Mouse (Mus musculus) embryo, embryonic 11 days (tissue): ENCODE results near the gene Igsf8.
"Not testable (repeated sequence)": the region's sequence is repeated elsewhere in the genome, so short reads cannot be mapped to it uniquely, and the experiment has no call there.

Experiments
- DNase-seq: peaks from one replicate; pipeline ENCODE4 v3.0.0-alpha.2; 2015

The Igsf8 gene

DNA sequence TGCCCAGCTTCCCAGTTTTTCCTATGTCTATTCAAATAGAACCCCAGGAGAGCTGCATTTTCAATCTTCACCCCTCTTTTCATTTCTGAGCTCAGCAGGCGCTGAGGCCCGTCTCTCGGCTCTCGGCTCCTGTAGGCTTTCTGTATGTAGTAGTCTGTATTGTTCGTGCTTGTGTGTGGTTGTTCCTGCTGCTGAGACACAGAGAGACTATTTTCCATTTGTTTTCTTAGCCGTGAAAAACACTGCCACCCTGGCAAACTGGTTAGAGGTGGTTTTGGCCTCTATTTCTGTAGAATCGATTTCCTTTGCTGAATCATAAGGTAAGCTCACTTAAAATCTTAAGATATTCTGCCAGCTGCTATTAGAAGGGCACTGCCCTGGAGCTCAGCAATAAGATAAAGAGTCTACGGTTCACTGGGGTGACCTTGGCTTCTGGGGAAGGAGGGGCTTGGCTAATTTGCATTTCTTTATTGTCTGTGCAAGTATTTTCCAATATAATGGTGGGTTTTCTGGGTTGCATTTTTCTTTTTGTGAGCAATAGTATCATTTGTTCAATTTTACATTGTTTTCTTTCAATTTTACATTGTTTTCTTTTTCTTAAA lies at the start of gene Igsf8:
TSS of gene Igsf8 (plus strand) at position 165 of the 602 bp plus-strand sequence.
- peak; percentile 38 for DNase-seq

- no peak for DNase-seq
Observed at GRCm38 (mm10) chr1:172212776-172213175, 48.7 kb upstream of the Igsf8 start.

GRCm38 (mm10) chr1:172213771-172214170 lies 47.7 kb upstream of the Igsf8 start:
- no peak for DNase-seq

GRCm38 (mm10) chr1:172214748-172215147 lies 46.7 kb upstream of the Igsf8 start:
- DNase-seq = no peak

GRCm38 (mm10) chr1:172217148-172217547 lies 44.3 kb upstream of the Igsf8 start:
- DNase-seq = peak; percentile 92

GRCm38 (mm10) chr1:172218164-172218910 lies 43.1 kb upstream of the Igsf8 start:
- DNase-seq = no peak

DNA sequence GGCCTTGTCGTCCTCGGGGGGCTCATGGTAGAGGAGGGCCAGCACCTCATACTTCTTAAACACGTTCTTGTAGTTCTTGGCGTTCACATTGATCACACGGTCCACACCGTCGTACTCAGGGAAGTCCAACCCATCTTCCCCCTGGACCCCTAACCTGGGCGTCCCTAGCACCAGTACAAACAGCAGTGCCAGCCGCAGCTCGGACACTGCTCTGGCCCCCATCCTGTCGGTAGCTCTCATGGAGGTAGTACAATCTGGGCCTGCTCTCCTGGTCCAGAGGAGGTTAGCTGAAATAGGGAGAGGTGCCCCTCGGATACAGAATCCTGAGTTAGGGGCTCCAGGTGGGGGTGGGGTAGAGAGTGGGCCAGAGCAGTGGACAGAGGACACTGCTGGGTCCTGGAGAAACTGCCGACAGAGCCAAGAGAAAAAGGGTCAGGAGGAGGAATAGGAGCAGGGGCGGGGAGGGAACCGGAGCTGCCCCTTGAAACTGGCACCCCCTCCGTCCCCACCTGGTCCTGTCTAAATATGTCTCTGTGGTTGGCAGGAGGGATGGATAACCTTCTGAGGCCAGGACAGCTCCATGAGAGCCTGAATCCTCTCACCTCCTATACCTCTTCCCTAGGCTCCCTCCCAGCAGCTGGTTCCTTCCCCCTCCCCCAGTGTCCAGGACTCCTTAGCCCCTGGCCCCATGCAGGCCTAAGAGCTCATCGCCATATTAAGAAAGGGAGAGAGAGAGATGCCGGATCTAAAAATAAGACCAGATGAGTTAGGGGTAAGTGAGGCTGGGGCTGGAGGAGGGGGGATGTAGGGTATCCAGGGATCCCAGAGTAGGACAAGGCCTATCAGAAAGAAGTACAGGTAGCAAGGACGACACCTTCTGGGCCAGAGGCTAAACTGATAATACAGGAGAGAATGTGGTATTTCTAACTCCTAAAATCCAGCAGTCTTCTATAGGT lies 41.7 kb upstream of the Igsf8 start, which contains the start of gene Casq1:
TSS of gene Casq1 (minus strand) at position 418 of the 956 bp plus-strand sequence.
- no peak for DNase-seq

GRCm38 (mm10) chr1:172220414-172220813 lies 41.0 kb upstream of the Igsf8 start:
- DNase-seq = no peak

DNA sequence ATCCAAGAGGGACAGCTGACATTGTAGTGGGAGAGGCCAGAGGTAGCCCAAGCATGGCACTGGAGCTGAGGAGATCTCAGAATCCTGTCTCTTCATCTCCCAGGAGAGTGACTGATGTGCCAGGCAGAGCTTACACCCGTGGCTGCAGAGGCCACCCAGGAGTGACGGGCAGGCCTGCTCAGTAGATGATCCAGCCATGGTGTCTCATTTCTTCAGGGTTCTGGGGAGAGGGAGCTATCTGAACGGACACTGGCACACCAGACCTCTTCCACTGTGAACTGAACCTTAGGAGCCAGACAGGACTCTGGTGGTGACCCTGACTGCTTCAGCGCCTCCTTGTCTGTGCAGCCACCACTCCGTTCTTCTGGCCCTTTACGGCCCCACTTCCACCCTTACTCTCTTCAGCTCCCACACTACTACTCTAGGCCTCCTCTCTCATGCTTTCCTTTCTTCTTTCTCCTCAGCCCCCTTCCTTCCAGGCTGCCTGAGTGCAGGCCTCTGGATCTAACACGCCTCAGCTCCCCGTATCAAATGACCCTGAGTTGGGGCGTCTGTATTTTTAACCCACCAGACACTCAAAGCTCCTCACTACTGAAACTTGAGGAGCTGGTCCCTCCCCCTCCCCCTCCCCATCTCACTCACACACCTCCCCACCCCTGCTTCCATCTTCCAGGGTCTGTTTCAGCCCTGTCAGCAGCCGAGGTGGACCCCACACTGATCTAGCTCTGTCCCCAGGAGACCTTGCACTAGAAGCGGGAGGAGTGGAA lies 40.0 kb upstream of the Igsf8 start:
- peak; percentile 62 for DNase-seq

- DNase-seq = no peak
Observed at GRCm38 (mm10) chr1:172228209-172228608, 33.2 kb upstream of the Igsf8 start.

- DNase-seq = no peak
Observed at GRCm38 (mm10) chr1:172229215-172229614, 32.2 kb upstream of the Igsf8 start.

DNA sequence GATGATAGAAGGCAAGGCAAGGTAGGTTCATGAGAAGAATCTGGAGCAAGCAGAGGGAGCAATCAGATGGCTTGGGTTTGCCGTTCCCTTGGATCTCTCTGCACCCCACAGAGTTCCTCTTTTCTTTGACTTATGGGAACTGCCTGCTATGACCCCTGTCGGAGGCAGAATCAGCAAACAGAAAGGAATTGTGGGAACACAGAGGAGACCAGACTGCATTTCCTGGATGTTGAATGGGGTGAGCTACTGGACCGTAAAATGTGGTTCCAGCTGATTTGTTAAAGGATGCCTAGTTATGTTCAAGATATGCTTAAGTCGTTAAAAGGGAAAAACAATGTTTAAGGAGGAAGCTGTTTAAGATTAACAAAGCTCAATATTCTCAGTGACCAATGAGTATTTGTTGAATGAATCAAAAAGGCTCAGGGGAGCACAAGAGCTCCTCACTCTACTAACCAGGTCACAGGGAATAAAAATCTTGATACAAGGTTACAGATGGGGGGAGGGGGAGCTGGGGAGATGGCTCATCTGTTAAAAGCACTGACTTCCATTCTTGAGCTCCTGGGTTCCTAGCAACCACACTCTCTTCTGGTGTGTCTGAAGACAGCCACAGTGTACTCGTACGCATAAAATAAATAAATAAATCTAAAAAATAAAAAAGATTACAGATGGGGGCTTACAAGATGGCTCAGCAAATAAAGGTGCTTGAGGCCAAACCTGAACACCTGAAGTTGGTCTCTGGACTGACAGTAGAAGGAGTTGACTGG lies 20.3 kb upstream of the Igsf8 start:
- DNase-seq = peak; percentile 43

GRCm38 (mm10) chr1:172242401-172242800 lies 19.0 kb upstream of the Igsf8 start:
- peak; percentile 42 for DNase-seq

GRCm38 (mm10) chr1:172243547-172244205 lies 17.8 kb upstream of the Igsf8 start:
- peak; percentile 39 for DNase-seq

GRCm38 (mm10) chr1:172244645-172245044 lies 16.8 kb upstream of the Igsf8 start:
- not testable (repeated sequence) for DNase-seq

GRCm38 (mm10) chr1:172247216-172247615 lies 14.2 kb upstream of the Igsf8 start:
- DNase-seq = no peak

DNA sequence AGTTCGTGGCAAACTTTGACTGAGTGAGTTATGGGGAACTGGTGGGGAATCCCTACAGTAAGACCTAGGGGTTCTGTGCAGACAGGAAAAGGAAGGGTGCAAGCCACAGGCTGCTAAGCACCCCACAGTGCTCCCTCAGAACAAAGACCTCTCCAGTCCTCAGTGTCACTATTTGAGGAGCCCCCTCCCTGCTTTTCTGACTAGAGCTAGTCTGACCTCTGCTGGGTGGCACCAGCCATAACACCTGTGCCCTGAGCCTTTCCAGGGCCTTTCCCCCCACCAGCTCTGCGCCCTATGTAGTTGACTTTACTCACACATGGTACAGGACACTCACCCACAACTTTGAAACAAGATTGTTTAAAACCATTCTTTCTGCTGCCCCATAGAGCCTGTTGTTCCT lies 13.8 kb upstream of the Igsf8 start:
- peak; percentile 74 for DNase-seq

GRCm38 (mm10) chr1:172258314-172258713 lies 3.1 kb upstream of the Igsf8 start, which contains the start of gene Atp1a4:
Gene Atp1a4, minus strand, starts transcription at chr1:172258414.
- DNase-seq = no peak

- no peak for DNase-seq
Observed at GRCm38 (mm10) chr1:172271208-172271607, 9.8 kb downstream of the Igsf8 start.

GRCm38 (mm10) chr1:172271765-172272164 lies 10.3 kb downstream of the Igsf8 start:
- peak; percentile 51 for DNase-seq

DNA sequence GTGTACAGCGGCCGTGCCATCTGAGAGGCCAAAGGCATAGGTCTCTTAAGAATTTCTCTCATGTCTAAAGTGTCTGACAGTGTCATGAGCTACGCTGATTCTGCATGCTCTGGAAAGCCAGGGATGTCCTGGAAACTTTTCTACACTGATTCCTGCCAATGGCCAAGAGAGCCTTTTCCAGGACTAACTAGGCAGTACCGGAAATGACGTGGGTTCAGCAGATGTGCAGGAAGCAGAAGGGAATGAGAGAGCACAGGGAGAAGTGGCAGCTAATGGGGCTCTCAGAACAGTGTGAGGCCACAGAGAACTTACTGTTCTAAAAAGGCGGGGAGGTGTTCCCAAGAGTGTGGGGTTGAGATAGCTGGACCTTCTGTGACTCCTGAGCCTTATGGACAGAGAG lies 11.9 kb downstream of the Igsf8 start:
- no peak for DNase-seq
